Mouse (Mus musculus) midbrain, embryonic 14.5 days (tissue): ENCODE data around the gene Dusp16. TPM values are rescaled to one million over a fixed set of nuclear protein-coding genes. Genes with fewer than 3 reads are reported as not detected.

Source experiments
- ATAC-seq: fragments of 200-750 bp; cut with Nextera tagmentation; 2 replicates; pipeline ENCODE4 v1.8.0; 2017; ENCODE audit warnings: moderate number of reproducible peaks, moderate library complexity; ENCODE audit not compliant: low FRiP score, low TSS enrichment
- DNase-seq: peaks from one replicate; pipeline ENCODE4 v3.0.0-alpha.2; 2015
- H3K27ac ChIP-seq: fragments of 300-500 bp; sonication (generic); replicated peaks from 2 replicates; pipeline ENCODE4 v1.5.1; 2014; ENCODE audit warnings: mild to moderate bottlenecking, low read depth, low read length, moderate library complexity
- H3K27me3 ChIP-seq: fragments of 300-500 bp; sonication (generic); 2 replicates; pipeline ENCODE4 v1.6.1; 2014; ENCODE audit warnings: low read length, control low read depth, mixed read lengths; ENCODE audit not compliant: control insufficient read depth, insufficient read depth
- H3K36me3 ChIP-seq: fragments of 300-500 bp; sonication (generic); 2 replicates; pipeline ENCODE4 v1.6.1; 2014; ENCODE audit warnings: low read length, control low read depth; ENCODE audit not compliant: control insufficient read depth, insufficient read depth
- H3K4me1 ChIP-seq: fragments of 300-500 bp; sonication (generic); 2 replicates; pipeline ENCODE4 v1.6.1; 2014; ENCODE audit warnings: mild to moderate bottlenecking, antibody characterized with exemption, low read length, control low read depth; ENCODE audit not compliant: control insufficient read depth, insufficient read depth
- H3K4me2 ChIP-seq: fragments of 300-500 bp; sonication (generic); 2 replicates; pipeline ENCODE4 v1.6.1; 2014; ENCODE audit warnings: mild to moderate bottlenecking, low read length, moderate library complexity
- H3K4me3 ChIP-seq: fragments of 300-500 bp; sonication (generic); replicated peaks from 2 replicates; pipeline ENCODE4 v1.5.1; 2014; ENCODE audit warnings: low read depth, low read length
- H3K9ac ChIP-seq: fragments of 300-500 bp; sonication (generic); replicated peaks from 2 replicates; pipeline ENCODE4 v1.6.1; 2014; ENCODE audit warnings: mild to moderate bottlenecking, low read length, moderate library complexity
- H3K9me3 ChIP-seq: fragments of 300-500 bp; sonication (generic); 2 replicates; pipeline ENCODE4 v1.6.1; 2016; ENCODE audit warnings: low read length, control low read depth, mixed read lengths; ENCODE audit not compliant: control insufficient read depth
- WGBS: fragments of 180-500 bp; shearing (Covaris S2); extraction: QIAGEN DNeasy Blood & Tissue Kit; methylation state at CpG from one replicate; pipeline ENCODE4 v1.1.7; 2014; 5-methylcytosine and 5-hydroxymethylcytosine counted together
- polyA plus RNA-seq: library from polyadenylated mRNA; unstranded; fragments of >200 nt; fragmentation: Nextera tagmentation; extraction: Ambion mirVana; gene quantifications from 2 replicates; pipeline ENCODE4 v1.2.1, GENCODE M21; 2014

Gene Dusp16
- polyA plus RNA-seq, 1 experiment from 2014 or later, result 5.5 TPM

GRCm38 (mm10) chr6:134732813-134733212 lies 59.6 kb downstream of the Dusp16 start:
- Histone ChIP-seq H3K36me3 (no peaks in the 10 kb centered on the region), H3K9me3 (no peaks in the 10 kb centered on the region), H3K4me1 (no peaks in the 10 kb centered on the region), H3K4me3 (no peak overlapping the region), H3K27me3 (no peaks in the 10 kb centered on the region), H3K4me2 (no peak overlapping the region), H3K9ac (no peak overlapping the region), H3K27ac (no peak overlapping the region)
- DNase-seq (no peak), ATAC-seq (no peak)
- WGBS, result 94% methylated on average over 8 of the region's 8 CpGs

DNA sequence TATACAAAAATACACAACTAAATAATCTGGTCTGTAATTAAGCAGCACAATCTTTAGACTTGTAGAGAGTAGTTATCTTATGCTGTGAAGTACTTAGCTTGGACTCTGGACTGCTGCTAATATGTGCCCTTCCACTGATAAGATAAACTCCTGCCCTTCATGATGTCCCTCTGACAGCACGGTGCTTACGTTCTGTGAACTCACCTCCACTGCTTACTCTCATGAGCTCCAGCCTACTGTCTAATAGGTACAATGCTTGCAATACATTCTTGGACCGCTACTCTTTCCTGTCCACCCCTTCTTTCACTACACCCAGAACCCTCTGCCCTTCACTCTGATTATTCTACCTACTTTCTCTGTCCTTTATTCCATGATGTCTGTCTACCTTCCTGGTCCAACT lies 61.4 kb downstream of the Dusp16 start:
- DNase-seq (no peak), ATAC-seq (no peak)
- Histone ChIP-seq H3K4me3 (no peak overlapping the region), H3K9me3 (no peaks in the 10 kb centered on the region), H3K4me2 (no peak overlapping the region), H3K27ac (no peak overlapping the region), H3K27me3 (no peaks in the 10 kb centered on the region), H3K4me1 (no peaks in the 10 kb centered on the region), H3K9ac (no peak overlapping the region), H3K36me3 (no peaks in the 10 kb centered on the region)
- 95% methylated on average over 3 of the region's 3 CpGs for WGBS

- DNase-seq (no peak), ATAC-seq (no peak)
- H3K9me3 ChIP-seq, result no peaks in the 10 kb centered on the region
Observed at GRCm38 (mm10) chr6:134725406-134725805, 67.0 kb downstream of the Dusp16 start.

DNA sequence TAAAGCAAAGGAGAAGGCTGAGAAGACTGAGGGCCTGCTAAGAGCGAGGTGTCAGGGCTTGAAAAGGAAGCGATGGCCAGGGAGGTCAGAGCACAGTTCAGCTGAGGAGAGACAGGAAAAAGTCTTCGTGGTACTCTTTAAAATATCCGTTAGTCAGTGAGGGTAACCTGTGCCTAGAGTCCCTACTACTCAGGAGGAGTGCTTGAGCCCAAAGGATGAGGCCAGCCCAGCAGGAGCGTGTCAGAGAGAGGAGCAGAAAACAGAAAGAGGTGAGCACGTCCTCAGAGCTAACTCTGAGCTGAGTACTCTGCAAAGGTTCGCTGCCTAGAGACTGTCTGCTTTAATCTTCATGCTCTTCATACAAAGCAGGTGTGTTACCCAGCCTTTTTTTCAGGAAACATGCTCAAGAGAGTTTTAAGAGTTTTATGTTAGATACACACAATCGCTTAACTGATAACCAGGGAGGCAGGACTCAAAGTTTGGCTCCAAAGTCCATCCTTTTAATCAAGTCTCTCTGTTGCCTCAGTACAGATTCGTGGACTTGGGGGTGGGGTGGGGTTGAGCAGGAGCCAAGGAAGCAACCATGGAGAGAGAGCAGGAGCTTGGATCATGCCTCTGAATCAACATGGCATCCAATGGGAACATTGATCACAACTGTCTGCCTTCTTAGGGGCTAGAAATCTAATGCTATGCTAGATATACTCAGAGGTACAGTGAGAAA lies 68.4 kb downstream of the Dusp16 start:
- H3K4me3 ChIP-seq, result no peak overlapping the region
- H3K9ac ChIP-seq, result no peak overlapping the region
- H3K9me3 ChIP-seq, result no peaks in the 10 kb centered on the region
- ATAC-seq, result no peak
- DNase-seq, result no peak
- no peaks in the 10 kb centered on the region for H3K27me3 ChIP-seq
- no peak overlapping the region for H3K4me2 ChIP-seq
- 0 out of 2 replicates have a peak, but pooled peaks cover 9% of the 10 kb centered on the region for H3K36me3 ChIP-seq
- H3K27ac ChIP-seq, result no peak overlapping the region
- H3K4me1 ChIP-seq, result no peaks in the 10 kb centered on the region
- 90% methylated on average over 9 of the region's 9 CpGs for WGBS

More at GRCm38 (mm10) chr6:134725406-134725805, 67.0 kb downstream of the Dusp16 start:
- Histone ChIP-seq H3K36me3 (0 out of 2 replicates have a peak, but pooled peaks cover 5% of the 10 kb centered on the region), H3K4me1 (no peaks in the 10 kb centered on the region), H3K4me3 (no peak overlapping the region), H3K4me2 (no peak overlapping the region), H3K27me3 (no peaks in the 10 kb centered on the region), H3K9ac (no peak overlapping the region), H3K27ac (no peak overlapping the region)

- no peak overlapping the region for H3K4me3 ChIP-seq
- no peak overlapping the region for H3K9ac ChIP-seq
- H3K27me3 ChIP-seq, result no peaks in the 10 kb centered on the region
- H3K4me2 ChIP-seq, result no peak overlapping the region
- peaks cover 9% of the 10 kb centered on the region; the same call in 1 of the 2 replicates for H3K36me3 ChIP-seq
- DNase-seq (no peak), ATAC-seq (no peak)
- no peaks in the 10 kb centered on the region for H3K4me1 ChIP-seq
- no peak overlapping the region for H3K27ac ChIP-seq
- no peaks in the 10 kb centered on the region for H3K9me3 ChIP-seq
- WGBS, result 95% methylated on average over 7 of the region's 7 CpGs
Observed at GRCm38 (mm10) chr6:134723326-134723725, 69.1 kb downstream of the Dusp16 start.

- no peak overlapping the region for H3K9ac ChIP-seq
- peaks cover 9% of the 10 kb centered on the region; the same call in 1 of the 2 replicates for H3K36me3 ChIP-seq
- H3K4me3 ChIP-seq, result no peak overlapping the region
- H3K4me2 ChIP-seq, result no peak overlapping the region
- H3K4me1 ChIP-seq, result no peaks in the 10 kb centered on the region
- no peaks in the 10 kb centered on the region for H3K27me3 ChIP-seq
- DNase-seq (no peak), ATAC-seq (no peak)
- no peak overlapping the region for H3K27ac ChIP-seq
- H3K9me3 ChIP-seq, result no peaks in the 10 kb centered on the region
- 92% methylated on average over 8 of the region's 8 CpGs for whole genome bisulfite sequencing
Observed at GRCm38 (mm10) chr6:134722906-134723305, 69.5 kb downstream of the Dusp16 start.

- ATAC-seq, result no peak
- Histone ChIP-seq H3K4me1 (no peaks in the 10 kb centered on the region), H3K4me2 (no peak overlapping the region), H3K9me3 (no peaks in the 10 kb centered on the region), H3K4me3 (no peak overlapping the region), H3K9ac (no peak overlapping the region), H3K27ac (no peak overlapping the region), H3K36me3 (peaks cover 11% of the 10 kb centered on the region; the same call in 1 of the 2 replicates), H3K27me3 (no peaks in the 10 kb centered on the region)
- no peak for DNase-seq
- 97% methylated on average over 6 of the region's 6 CpGs for WGBS
Observed at GRCm38 (mm10) chr6:134721729-134722269, 70.6 kb downstream of the Dusp16 start.

- ATAC-seq (no peak), DNase-seq (no peak)
- no peaks in the 10 kb centered on the region for H3K27me3 ChIP-seq
- no peaks in the 10 kb centered on the region for H3K4me1 ChIP-seq
- no peak overlapping the region for H3K9ac ChIP-seq
- no peaks in the 10 kb centered on the region for H3K9me3 ChIP-seq
- H3K4me2 ChIP-seq, result no peak overlapping the region
- WGBS, result 86% methylated on average over 5 of the region's 5 CpGs
- H3K27ac ChIP-seq, result no peak overlapping the region
- peaks cover 11% of the 10 kb centered on the region; the same call in 1 of the 2 replicates for H3K36me3 ChIP-seq
- no peak overlapping the region for H3K4me3 ChIP-seq
Observed at GRCm38 (mm10) chr6:134720150-134720549, 72.3 kb downstream of the Dusp16 start.

DNA sequence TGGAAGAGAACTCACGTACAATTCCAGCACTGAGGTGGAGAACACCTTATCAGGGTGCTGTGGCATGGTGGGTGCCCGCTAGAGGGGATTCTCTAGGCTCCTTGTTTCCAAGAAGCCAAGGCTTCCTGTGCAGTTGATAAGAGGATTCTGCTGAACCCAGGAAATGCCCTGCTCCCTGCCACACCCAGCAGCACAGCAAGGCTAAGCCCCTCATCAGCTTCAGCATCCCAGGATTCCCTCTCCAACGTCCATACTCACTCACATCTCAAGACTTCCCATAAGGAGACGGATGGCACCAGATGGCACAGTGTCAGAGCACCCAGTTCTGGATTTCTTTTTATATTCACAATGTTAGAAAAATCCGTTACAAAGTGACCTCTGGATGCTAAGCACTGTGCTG lies 73.3 kb downstream of the Dusp16 start:
- Histone ChIP-seq H3K4me2 (no peak overlapping the region), H3K27ac (no peak overlapping the region), H3K4me3 (no peak overlapping the region), H3K4me1 (no peaks in the 10 kb centered on the region), H3K27me3 (no peaks in the 10 kb centered on the region), H3K9me3 (no peaks in the 10 kb centered on the region), H3K36me3 (peaks cover 9% of the 10 kb centered on the region; the same call in 1 of the 2 replicates), H3K9ac (no peak overlapping the region)
- ATAC-seq (no peak), DNase-seq (no peak)
- WGBS, result 95% methylated on average over 5 of the region's 5 CpGs
